Mouse (Mus musculus) heart, adult 2 months (tissue): ENCODE measurements at regions not wholly inside any gene's neighbourhood (a gene's known extent, or its start where the extent isn't known, plus 50 kb on each side); places are given as distances from the start of the nearest gene placed in this dataset.

Source experiments
- DNase-seq, 2 experiments: peaks; one replicate each; pipeline ENCODE4 v3.0.0; 2021
- H3K27ac ChIP-seq: fragments of 200-600 bp; 2 replicates; pipeline ENCODE4 v1.8.1; 2022
- H3K27me3 ChIP-seq: fragments of 200-500 bp; 2 replicates; pipeline ENCODE4 v1.6.1; 2012; ENCODE audit warnings: mild to moderate bottlenecking, low read length, inconsistent platforms, mixed read lengths; ENCODE audit not compliant: control insufficient read depth, insufficient read depth
- H3K36me3 ChIP-seq: fragments of 200-500 bp; 2 replicates; pipeline ENCODE4 v1.6.1; 2012; ENCODE audit warnings: low read length, inconsistent platforms; ENCODE audit not compliant: control insufficient read depth, insufficient read depth
- H3K4me1 ChIP-seq: fragments of 200-500 bp; 2 replicates; pipeline ENCODE4 v1.6.1; 2011; ENCODE audit warnings: low read length; ENCODE audit not compliant: control insufficient read depth, insufficient read depth
- H3K4me3 ChIP-seq: fragments of 200-600 bp; 2 replicates; pipeline ENCODE4 v1.8.1; 2022
- H3K79me2 ChIP-seq: fragments of 200-500 bp; replicated peaks from 2 replicates; pipeline ENCODE4 v1.6.1; 2012; ENCODE audit warnings: mild to moderate bottlenecking, inconsistent platforms, low read length, moderate library complexity, mixed read lengths; ENCODE audit not compliant: control insufficient read depth, insufficient read depth
- H3K9ac ChIP-seq: fragments of 200-500 bp; 2 replicates; pipeline ENCODE4 v1.6.1; 2012; ENCODE audit warnings: low read depth, mild to moderate bottlenecking, control low read depth, inconsistent platforms, low read length, mixed read lengths
- CTCF ChIP-seq: fragments of 200-600 bp; IDR thresholded peaks from 2 replicates; pipeline ENCODE4 v1.8.1; 2022; ENCODE audit warnings: antibody characterized with exemption, mild to moderate bottlenecking, moderate library complexity
- EP300 ChIP-seq: fragments of 200-500 bp; IDR thresholded peaks from 2 replicates; pipeline ENCODE4 v1.6.1; 2011; ENCODE audit warnings: low read depth, low read length, control low read depth; ENCODE audit not compliant: insufficient read depth
- POLR2A ChIP-seq: fragments of 200-500 bp; IDR thresholded peaks from 2 replicates; pipeline ENCODE4 v1.6.1; 2011; ENCODE audit warnings: mild to moderate bottlenecking, low read depth, low read length, control low read depth; ENCODE audit not compliant: insufficient read depth
- WGBS: fragments of 180-500 bp; shearing (Covaris S2); methylation state at CpG from one replicate; pipeline ENCODE4 v1.1.7; 2018; 5-methylcytosine and 5-hydroxymethylcytosine counted together
- intact Hi-C: fragments of 180-260 bp; cut with DNase I; formaldehyde crosslinking; loops from one replicate; pipeline ENCODE4 v1.15.1; 2025

DNA sequence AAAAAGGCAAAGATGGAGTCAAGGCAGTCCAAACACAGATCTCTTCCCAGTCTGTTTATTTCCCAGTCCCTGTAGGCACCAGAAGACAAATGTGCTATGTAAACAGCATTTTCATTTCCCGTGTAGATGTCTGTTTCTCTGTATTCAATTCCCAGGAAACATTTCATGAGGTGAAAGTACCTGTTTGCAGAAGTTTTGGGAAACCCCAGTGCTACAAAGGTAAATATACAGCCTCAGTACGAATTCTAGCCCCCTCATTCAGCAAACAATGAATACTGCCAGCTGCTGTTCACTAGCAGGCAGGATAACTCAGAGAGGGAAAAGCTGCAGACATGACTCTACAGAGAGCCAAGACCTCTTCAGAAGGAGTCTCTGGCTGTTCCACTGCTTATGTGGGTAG, 176.4 kb upstream of the Fam19a1 start:
- Histone ChIP-seq H3K36me3 (no peaks in the 10 kb centered on the region), H3K9ac (no peak overlapping the region), H3K4me3 (no peak overlapping the region), H3K4me1 (no peaks in the 10 kb centered on the region), H3K27ac (no peak overlapping the region), H3K27me3 (no peaks in the 10 kb centered on the region), H3K79me2 (no peaks in the 10 kb centered on the region)
- no peak for TF ChIP-seq POLR2A
- no peak for TF ChIP-seq CTCF
- no peak for TF ChIP-seq EP300
- intact Hi-C loops = no loop called here
- 50% methylated on average over 2 of the region's 2 CpGs for WGBS
- DNase-seq = no peak

DNA sequence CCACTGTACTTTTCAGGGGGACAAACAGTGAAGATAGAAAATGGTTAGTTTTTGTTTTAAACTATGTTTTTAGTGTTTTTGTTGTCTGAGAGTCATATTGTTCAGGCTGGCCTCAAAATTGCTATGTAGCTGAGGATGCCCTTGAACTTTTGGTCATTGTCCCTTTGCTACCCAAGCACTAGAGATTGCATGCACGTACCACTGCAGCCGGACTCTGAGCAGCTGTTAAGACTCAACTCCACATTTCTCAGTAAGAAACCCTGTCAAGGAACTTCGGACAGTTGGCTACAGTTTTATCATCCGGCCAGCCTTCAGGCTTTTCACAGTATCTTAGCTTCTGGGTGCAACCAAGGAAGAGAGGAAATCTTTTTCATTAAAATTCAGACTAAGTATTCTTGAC, 173.9 kb upstream of the Fam19a1 start:
- no peak overlapping the region for H3K9ac ChIP-seq
- no peaks in the 10 kb centered on the region for H3K36me3 ChIP-seq
- H3K4me3 ChIP-seq = no peak overlapping the region
- no peaks in the 10 kb centered on the region for H3K4me1 ChIP-seq
- H3K79me2 ChIP-seq = no peaks in the 10 kb centered on the region
- DNase-seq = no peak
- intact Hi-C loops = no loop called here
- H3K27ac ChIP-seq = no peak overlapping the region
- H3K27me3 ChIP-seq = no peaks in the 10 kb centered on the region
- WGBS = 52% methylated on average over 4 of the region's 4 CpGs
- TF ChIP-seq EP300 (no peak), CTCF (no peak), POLR2A (no peak)

DNA sequence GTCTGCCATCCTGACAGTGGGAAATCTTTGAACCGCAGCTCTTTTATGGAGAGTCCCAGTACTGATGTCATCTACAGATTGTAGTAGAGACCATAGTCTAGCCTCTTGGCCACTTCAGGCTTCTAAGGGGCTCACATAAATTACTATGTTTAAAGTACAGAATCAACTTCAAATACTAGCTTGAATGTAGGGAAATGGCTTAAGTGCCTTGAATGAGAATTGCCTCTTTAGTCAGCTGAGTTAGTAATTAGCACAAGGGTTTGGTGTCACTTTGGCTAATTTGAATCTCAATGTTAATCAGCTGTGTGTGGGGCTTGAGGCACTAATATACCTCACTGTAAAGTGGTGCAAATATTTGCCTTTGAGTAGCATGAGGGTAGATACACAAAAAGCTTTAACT, 152.2 kb upstream of the Fam19a1 start:
- H3K27ac ChIP-seq = no peak overlapping the region
- H3K27me3 ChIP-seq = no peaks in the 10 kb centered on the region
- no peaks in the 10 kb centered on the region for H3K36me3 ChIP-seq
- intact Hi-C loops = no loop called here
- no peak overlapping the region for H3K9ac ChIP-seq
- H3K4me1 ChIP-seq = no peaks in the 10 kb centered on the region
- no peak for DNase-seq
- TF ChIP-seq CTCF (no peak), EP300 (no peak), POLR2A (no peak)
- no peak overlapping the region for H3K4me3 ChIP-seq
- 92% methylated on average over 1 of the region's 1 CpGs for WGBS
- no peaks in the 10 kb centered on the region for H3K79me2 ChIP-seq

DNA sequence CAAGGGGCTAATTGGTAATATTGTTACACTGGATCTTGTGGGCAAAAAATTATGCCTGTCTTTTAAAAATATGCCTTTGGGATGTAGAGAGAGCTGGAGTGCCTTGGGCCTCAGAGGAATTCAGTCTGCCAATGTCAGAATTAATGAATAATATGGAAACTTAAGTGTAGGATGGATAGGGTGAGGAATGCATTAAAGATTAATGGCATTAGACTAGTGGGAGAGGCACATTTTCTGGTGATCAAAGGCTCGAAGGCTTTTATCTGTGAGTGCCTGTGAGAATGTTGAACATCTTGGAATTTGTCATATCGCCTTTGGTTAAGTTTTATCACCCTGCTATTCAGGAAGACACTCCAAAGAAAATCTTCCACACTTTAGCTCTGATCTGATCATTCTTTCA, 146.7 kb upstream of the Fam19a1 start:
- TF ChIP-seq CTCF (no peak), EP300 (no peak), POLR2A (no peak)
- no peak overlapping the region for H3K27ac ChIP-seq
- intact Hi-C loops = no loop called here
- H3K4me3 ChIP-seq = no peak overlapping the region
- 22% methylated on average over 2 of the region's 2 CpGs for WGBS
- no peak for DNase-seq
- no peaks in the 10 kb centered on the region for H3K27me3 ChIP-seq
- no peak overlapping the region for H3K9ac ChIP-seq
- no peaks in the 10 kb centered on the region for H3K36me3 ChIP-seq
- no peaks in the 10 kb centered on the region for H3K4me1 ChIP-seq
- H3K79me2 ChIP-seq = no peaks in the 10 kb centered on the region

DNA sequence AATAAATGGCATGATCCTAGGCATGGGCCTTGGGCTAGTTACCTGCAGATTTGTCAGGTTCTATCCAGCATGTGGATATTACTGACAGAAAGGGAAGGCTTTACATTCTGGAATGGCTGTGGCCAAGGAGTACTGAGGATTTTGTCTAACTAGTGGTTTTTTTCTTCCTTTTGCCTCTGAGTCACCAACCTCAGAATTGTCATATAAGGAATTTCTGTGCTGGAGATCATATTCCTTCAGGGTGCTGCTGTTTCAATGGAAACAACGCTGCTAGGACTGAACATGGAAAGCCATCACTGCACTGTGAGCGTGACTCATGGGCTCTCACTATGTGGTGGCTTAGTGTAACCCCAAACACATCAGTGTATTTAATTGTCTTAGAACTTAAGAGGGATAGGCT, 137.0 kb upstream of the Fam19a1 start:
- Histone ChIP-seq H3K4me1 (no peaks in the 10 kb centered on the region), H3K27me3 (no peaks in the 10 kb centered on the region), H3K27ac (no peak overlapping the region), H3K79me2 (no peaks in the 10 kb centered on the region), H3K9ac (no peak overlapping the region), H3K36me3 (no peaks in the 10 kb centered on the region), H3K4me3 (no peak overlapping the region)
- WGBS = 82% methylated on average over 2 of the region's 2 CpGs
- TF ChIP-seq POLR2A (no peak), EP300 (no peak), CTCF (no peak)
- DNase-seq = no peak
- intact Hi-C loops = no loop called here

- Histone ChIP-seq H3K9ac (no peak overlapping the region), H3K4me1 (no peaks in the 10 kb centered on the region), H3K36me3 (no peaks in the 10 kb centered on the region), H3K27me3 (no peaks in the 10 kb centered on the region), H3K79me2 (no peaks in the 10 kb centered on the region), H3K27ac (no peak overlapping the region), H3K4me3 (no peak overlapping the region)
- no peak for DNase-seq
- intact Hi-C loops = no loop called here
- WGBS = 69% methylated on average over 2 of the region's 2 CpGs
- TF ChIP-seq EP300 (no peak), CTCF (no peak), POLR2A (no peak)
Measured at GRCm38 (mm10) chr6:95997037-95997436, 115.9 kb upstream of the Fam19a1 start.

GRCm38 (mm10) chr6:95997741-95998140, 115.2 kb upstream of the Fam19a1 start:
- intact Hi-C loops = no loop called here
- WGBS = 77% methylated on average over 3 of the region's 3 CpGs
- H3K36me3 ChIP-seq = no peaks in the 10 kb centered on the region
- H3K4me1 ChIP-seq = no peaks in the 10 kb centered on the region
- no peaks in the 10 kb centered on the region for H3K27me3 ChIP-seq
- H3K79me2 ChIP-seq = no peaks in the 10 kb centered on the region
- no peak overlapping the region for H3K4me3 ChIP-seq
- H3K27ac ChIP-seq = no peak overlapping the region
- no peak for DNase-seq
- no peak overlapping the region for H3K9ac ChIP-seq
- TF ChIP-seq POLR2A = no peak
- TF ChIP-seq EP300 = no peak
- no peak for TF ChIP-seq CTCF
